Mouse (Mus musculus) erythroblast, adult 5-6 weeks (primary cell): Measurements from ENCODE around the gene Ccdc34. TPM values are rescaled to one million over a fixed set of nuclear protein-coding genes. Genes with fewer than 3 reads are reported as not detected.
"Not testable (repeated sequence)": the region's sequence is repeated elsewhere in the genome, so short reads cannot be mapped to it uniquely, and the experiment has no call there.

Experiments
- ATAC-seq: replicated peaks from 2 replicates; pipeline ENCODE4 v1.8.0; 2016; ENCODE audit warnings: moderate number of reproducible peaks, mild to moderate bottlenecking, moderate TSS enrichment, inconsistent platforms; ENCODE audit not compliant: poor library complexity, low FRiP score, severe bottlenecking
- total RNA-seq, 2 experiments: library from RNA; stranded (forward) in 1 of 2; stranded (reverse) in 1 of 2; fragments of 150-400 nt in 1 of 2; fragments of 200-764, 138-1000 nt in 1 of 2; gene quantifications; 2 replicates each; pipeline versions ENCODE4 v1.2.3 to v1.2.4; 2015 to 2017; ENCODE audit warnings: low replicate concordance in 2 of 2

The Ccdc34 gene
- total RNA-seq, 2 experiments from 2014 or later: 19.7 to 42.1 TPM

DNA sequence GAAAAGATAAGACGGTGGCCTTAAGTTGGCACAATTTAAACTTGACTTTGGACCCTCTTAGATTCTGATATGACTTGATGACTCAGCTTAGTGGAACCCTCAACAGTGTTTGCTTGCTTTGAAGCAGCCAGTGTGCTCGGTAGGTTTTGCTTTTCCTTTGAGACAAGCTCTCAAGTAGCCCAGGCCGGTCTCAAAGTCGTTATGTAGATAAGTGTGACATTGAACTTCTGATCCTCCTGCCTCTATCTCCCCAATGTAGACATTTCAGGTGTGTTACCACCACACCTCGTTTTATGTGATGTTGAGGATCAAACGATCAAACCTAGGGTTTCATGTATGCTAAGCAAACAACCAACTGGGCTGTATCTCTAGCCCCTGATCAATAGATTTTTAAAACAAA lies 55.4 kb downstream of the Ccdc34 start:
- no peak for ATAC-seq

GRCm38 (mm10) chr2:110074646-110075452 lies 57.2 kb downstream of the Ccdc34 start:
- ATAC-seq: no peak

GRCm38 (mm10) chr2:110077240-110077639 lies 59.6 kb downstream of the Ccdc34 start:
- ATAC-seq: no peak

GRCm38 (mm10) chr2:110077655-110078054 lies 60.0 kb downstream of the Ccdc34 start:
- no peak for ATAC-seq

DNA sequence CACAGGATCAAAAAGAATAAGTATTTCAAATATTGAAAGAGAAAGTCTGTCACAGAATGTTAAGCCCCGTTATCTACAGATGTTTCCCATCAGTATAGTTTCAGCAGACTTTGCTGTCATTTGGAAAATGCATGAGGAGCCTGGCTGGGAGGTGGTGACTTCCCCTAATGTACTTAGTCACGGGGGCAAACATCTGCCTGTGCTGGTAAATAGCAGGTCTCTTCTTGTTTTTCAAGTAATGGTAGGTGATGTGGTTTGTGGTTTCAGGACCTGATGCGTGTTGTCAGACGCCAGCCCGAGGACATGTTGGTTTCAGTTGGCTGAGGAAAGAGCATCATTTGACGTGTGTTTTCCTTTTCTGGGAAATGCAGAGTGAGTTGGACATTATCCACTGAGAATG lies 62.9 kb downstream of the Ccdc34 start:
- no peak for ATAC-seq

DNA sequence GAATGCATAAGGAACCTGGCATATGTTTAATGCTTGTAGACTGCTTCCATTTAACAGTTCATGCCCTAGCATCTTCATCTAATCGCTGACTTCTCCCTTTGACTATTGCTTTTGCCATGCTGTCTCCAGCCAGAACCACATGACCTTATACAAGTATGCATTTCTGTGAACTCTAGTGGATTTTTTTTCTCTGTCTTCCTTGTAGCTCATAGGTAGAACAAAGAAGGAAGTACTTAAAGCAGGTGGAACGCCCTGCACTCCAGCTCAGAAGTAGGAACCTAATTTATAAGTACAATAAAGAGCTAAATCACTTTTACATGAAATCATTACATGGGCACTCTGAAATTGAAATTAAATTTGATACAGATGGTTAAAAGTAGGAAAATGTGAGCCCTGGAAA lies 65.4 kb downstream of the Ccdc34 start:
- ATAC-seq: no peak

GRCm38 (mm10) chr2:110085701-110086143 lies 68.1 kb downstream of the Ccdc34 start:
- no peak for ATAC-seq

DNA sequence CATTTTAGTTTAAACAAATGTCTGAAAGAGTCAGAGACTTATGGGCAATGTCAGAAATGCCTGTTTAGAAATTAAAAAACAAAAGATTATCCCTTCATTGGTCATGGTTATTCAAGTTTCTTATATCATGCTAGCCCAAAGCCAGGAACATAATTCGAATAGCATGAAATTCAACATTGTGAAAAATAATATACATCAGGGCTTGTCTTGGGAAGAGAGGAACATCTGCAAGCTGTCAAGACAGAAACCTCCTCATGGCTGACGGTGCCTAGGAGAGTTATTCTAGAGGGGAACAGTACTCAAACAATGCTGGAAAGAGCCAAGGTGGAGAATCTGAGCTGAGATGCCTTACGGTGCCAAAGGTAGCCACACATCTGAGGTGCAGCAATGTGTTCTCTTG lies 96.5 kb downstream of the Ccdc34 start:
- ATAC-seq: no peak

DNA sequence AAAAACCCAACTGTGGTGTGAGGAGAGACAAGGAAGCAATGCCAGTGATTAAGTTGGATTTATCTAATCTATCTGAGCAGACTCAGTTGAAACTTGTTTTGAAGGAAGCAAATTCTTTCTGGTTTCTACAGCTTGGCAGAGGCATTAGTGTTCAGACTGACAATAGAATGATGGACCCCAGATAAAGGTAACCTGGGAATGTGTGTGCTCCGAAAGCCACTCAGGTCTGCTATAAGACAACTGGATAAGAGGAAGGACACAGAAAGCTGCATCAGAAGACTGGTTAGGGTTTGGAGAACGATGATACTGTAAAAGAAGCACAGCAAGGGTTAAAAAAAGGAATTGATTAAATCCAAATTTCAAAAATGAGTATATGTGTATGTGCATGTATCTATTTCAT lies 111.8 kb downstream of the Ccdc34 start:
- ATAC-seq: no peak

DNA sequence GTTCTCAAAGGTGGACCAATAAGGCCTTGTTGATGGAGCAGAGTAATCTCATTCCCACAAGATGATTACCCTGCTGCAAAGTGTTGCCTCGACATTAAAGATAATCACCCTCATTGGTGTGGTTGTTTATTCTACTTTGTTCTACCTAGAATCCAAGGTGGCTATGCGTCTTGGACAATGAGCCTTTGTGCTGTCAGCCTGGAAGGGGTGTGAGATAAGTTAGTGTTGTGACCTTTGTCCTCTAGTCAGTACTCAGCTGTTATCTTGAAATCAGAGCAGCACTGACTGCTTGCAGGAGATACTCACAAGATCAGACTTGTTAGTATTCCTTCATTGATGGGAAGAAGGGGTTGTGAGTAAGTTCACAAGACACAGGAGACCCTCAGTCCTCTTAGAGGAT lies 114.0 kb downstream of the Ccdc34 start:
- ATAC-seq: no peak

DNA sequence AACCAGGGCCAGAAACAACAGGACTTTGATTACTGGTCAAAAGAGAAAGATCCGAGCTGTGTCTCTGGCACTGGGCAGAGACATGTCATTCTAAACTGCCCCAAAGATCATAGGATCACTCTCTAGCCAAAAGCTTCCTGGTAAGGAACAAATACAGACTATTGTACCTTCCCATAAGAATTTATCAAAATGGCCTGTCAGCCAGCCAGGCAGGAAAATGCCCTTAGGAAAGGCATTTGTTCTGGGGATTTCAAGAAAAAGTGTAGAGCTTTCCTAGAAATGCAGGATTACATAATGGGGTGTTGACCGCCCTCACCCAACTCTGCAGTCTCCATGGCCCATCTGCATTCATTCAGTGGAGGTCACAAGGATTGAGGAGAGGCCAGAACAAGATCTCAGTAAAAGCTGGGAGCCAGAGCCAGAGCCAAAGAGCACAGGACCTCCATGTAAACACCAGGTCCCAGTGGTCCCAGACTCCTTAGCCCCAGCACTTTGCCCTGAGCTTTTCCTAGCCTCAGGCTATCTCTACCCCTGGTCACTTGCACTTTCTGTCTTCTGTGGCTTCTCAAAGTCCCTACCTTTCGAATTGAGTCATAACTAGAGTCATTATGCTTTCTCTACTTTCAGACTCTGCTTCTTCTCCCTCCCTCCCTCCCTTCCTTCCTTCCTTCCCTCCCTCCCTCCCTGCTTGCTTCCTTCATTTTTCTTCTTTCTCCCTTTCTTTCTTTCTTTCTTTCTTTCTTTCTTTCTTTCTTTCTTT lies 115.9 kb downstream of the Ccdc34 start:
- ATAC-seq: no peak

DNA sequence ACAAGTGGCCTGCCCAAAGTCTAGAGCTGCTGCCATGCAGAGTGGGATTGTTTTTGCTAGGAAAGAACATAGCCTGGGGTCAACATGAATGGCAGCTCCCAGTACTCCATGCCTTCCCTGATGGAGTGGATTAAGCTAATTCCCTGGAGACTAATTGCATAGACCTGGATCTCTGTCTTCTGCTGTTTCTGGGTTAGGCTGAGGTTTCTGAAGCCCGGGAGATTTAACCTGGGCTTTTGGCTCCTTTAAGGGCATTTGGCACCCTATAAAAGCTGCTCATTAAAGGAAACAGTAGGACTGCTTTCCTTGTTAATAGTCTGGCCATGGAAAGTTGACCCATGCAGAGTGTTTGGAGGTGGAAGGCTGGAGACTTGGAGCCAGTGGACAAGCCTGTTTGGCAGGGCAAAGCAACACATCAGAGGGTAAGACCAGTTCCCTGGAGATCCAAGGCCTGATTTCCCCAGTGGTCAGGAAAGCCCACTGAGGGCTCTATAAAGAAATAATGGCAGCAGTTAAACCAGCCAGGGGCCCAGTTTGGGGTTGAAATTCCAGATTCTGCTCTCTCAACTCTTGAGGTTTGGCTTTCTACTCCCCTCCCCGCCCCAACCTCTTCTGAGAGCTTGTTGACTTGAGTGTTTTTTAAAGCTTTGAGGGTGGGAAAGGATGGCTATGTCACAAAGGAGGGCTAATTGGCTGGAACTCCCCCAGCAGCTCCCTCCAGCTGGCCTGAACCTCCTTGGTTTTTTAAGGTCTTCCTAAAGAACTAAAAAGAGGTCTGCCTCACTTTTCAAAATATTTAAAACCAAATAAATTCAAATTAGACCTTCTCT lies 117.4 kb downstream of the Ccdc34 start:
- no peak for ATAC-seq

GRCm38 (mm10) chr2:110137291-110137690 lies 119.7 kb downstream of the Ccdc34 start:
- no peak for ATAC-seq

- ATAC-seq: no peak
Observed at GRCm38 (mm10) chr2:110138096-110138495, 120.5 kb downstream of the Ccdc34 start.

- not testable (repeated sequence) for ATAC-seq
Observed at GRCm38 (mm10) chr2:110147980-110148379, 130.4 kb downstream of the Ccdc34 start.

DNA sequence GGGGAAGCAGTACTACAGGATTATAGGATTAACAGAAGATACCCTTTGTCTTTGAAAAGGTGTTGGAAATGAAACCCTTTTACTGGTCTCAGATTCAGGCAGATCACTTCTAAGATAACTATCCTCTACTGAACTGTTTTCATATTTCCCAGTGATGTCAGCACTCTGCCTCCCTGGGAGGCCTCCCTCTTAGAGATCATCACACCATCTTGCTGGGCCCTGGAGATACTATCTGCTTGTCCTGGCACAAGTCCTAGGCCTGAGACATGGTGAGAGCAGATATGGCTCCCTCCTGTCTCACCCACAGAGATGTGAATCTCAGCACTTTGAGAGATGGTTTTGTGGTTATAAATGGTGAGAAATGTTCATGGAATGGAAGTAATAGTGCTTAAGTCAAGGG lies 131.6 kb downstream of the Ccdc34 start:
- ATAC-seq: no peak

DNA sequence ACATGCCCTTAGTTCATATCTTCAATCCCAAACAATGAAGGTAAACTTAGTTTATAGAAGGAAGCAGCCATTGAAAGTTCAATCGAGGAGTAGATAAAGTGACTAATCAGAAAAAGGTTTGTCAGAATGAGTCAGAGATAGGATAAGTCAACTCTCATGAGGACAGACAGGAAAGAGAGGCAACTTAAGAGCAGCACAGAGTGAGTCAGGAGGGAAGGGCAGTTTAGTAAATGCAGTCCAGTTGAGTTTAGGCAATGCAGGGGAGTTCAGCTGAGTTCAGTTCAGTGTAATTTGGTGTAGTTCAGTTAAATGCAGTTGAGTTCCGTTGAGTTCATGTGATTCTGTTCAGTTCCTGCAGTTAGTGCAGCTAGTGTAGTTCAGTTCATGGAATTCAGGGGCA lies 138.7 kb downstream of the Ccdc34 start:
- no peak for ATAC-seq

DNA sequence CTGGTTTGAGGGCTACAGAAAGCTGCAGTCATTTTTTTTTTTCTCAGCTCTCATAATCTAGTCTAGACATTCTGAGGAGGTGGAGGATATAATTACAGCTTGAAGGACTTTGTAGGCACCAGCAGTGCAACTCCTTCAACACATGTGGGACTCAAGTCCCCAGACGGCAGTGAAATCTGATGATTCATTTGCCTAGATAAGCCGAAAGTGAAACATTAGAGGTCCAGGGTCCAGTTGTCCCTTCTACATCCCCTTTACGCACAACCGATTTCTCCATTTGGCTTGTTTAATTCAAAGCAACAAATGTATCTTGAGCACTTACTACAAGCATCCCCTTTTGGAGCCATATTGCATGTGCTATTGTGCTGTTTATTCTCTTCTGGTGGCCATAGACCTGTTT lies 147.4 kb downstream of the Ccdc34 start:
- no peak for ATAC-seq

DNA sequence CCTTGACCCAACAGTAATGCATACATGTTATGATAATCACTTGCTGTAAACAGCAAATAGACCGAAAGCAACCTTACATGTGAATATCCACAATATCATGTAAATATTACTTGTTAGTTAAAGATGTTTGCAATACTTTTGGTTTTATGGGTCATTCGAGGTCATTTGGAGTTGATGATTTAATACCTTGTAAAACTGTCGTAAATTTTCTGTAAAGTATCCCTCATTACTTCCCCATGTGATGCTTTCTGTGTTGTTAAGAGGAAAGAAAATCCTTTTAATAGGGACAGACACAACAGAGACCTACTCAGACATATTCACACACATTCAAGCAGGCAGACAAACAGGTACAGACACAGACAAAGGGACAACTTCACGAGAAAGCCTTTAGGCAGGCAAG lies 150.1 kb downstream of the Ccdc34 start:
- ATAC-seq: no peak

DNA sequence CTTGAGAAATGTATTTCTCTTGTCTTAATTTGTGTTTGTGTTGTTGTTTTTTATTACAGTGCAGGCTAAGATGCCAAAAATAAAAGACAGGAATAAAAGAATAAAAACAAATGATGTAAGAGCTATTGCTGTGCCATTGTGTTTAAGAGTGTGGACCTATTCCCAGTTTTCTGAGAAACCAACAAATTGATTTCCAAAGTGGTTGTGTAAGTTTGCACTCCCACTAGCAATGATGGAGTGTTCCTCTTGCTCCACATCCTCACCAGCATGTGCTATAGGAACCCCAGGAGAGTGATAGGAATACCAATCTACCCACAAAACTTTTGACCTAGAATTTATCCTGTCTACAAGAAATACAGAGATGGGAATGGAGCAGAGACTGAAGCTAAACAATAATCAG lies 150.7 kb downstream of the Ccdc34 start:
- no peak for ATAC-seq
